Mouse (Mus musculus): ENCODE measurements around the gene Kcnb1. TPM values are rescaled to one million over a fixed set of nuclear protein-coding genes. Genes with fewer than 3 reads are reported as not detected.
A peak's percentile ranks its signal among the peaks of the same experiment; 100 is the strongest.

Kcnb1 gene
- polyA plus RNA-seq, 1 experiment from 2014 or later = 0.85 TPM

DNA sequence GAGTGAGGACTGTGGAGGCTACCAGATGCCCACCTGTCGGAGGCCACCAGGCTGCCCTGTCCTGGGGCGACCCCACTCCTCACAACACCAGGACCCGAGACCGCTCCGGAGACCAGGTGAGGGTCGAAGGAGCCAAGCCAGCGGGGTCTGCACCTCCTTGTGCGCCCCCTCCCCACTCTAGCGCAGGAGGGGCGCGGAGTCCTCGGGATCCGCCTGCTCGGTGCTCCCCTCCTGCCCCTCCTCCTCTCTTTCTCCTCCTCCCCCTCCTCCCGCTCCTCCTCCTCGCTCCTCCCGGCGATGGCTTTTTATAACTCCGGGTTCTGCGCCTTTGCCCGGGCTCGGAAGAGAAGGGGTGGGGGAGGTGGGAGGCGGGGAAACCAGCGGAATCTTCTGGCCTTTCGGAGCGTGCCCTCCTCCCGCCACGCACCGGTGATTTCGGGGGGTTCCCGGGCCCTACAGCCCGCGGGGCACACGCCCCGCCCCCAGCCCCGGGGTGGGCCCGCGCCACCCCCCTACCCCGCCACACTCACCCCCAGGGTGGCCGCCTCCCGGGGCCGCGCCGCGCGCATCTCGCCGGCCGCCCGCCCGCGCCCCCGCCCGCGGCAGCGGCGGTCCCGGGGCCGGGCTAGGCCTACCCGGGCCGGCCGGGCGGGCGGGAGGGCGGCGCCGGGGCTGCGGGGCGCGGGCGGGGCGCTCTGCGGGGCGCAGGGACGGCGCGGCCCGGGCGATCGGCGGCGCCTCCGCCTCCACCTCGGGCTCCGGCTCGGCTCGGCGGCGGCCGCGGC is 472 bp downstream of the Kcnb1 start:
- no peak; the same call in 1 of the 2 replicates for ATAC-seq (ENCODE audit: insufficient number of reproducible peaks, insufficient read depth, low FRiP score, low read depth)
- peak overlapping the region; percentile 88 for H3K4me2 ChIP-seq (ENCODE audit: low read length)
- peak overlapping the region; percentile 64 for H3K9ac ChIP-seq (ENCODE audit: low read length)
- no peaks in the 10 kb centered on the region for H3K36me3 ChIP-seq (ENCODE audit: control insufficient read depth, insufficient read depth, low read length)
- no peak overlapping the region for H3K27ac ChIP-seq (replicated peaks in 1 of 2; ENCODE audit: control insufficient read depth in 1 of 2, insufficient read depth in 1 of 2, low read depth in 2 of 2, low read length in 2 of 2)
- H3K4me1 ChIP-seq (ENCODE audit: control insufficient read depth in 2 of 2, insufficient read depth in 2 of 2, low read length in 2 of 2) = peaks cover 2 to 14% of the 10 kb centered on the region in 2 experiments; a peak in 3 of 4 replicates
- peaks cover 6% of the 10 kb centered on the region; the same call in 1 of the 2 replicates for H3K9me3 ChIP-seq (ENCODE audit: control insufficient read depth, low read length)
- H3K4me3 ChIP-seq (ENCODE audit: control insufficient read depth in 1 of 2, insufficient read depth in 1 of 2, low read depth in 1 of 2, low read length in 2 of 2) = peak overlapping the region; percentile 43 to 55
- H3K27me3 ChIP-seq (ENCODE audit: control insufficient read depth, insufficient read depth, low read length) = peaks cover 68% of the 10 kb centered on the region
- 2% methylated on average over 47 of the region's 91 CpGs for WGBS

DNA sequence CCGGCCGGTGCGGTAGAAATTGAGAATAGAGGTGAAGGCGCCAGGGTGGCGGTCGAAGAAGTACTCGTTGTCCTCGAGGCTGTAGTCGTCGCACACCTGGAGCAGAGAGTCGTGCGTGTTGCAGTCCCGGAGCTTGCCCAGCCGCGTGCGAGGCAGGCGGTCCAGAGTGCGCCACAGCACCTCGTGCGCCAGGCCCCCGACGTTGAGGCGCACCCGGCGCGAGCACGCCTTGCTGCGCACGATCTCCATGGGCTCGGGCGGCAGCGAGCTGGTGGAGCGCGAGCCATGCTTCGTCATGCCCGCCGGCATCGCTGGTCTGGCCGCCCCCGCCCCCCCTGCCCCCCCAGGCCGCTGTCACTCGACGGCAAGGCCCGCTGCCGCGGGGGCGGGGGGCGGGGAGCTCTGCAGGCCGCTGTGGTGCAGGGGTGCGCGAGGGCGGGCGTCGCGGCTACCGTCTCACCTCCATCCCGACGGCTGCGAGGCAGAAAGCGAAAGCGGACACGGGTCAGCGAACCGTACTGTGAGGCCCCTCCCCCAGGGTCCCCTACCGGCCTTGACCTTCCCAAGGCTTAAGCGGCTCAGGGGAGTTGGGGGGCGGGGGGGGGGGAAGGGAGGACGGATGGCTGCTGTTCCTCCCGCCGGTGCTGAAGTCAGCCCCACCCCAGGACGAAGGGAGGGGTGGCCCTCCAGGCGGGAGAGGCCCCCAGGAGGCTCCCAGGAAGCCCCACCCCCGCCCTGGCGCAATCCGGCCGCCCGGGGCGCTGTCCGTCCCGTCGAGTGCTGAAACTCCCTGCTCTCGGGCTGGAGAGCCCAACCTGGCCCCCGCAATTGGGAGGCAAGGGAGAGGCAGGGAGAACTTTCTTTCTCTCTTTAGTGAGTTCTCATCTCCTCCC is 1.4 kb downstream of the Kcnb1 start:
- WGBS = 10% methylated on average over 76 of the region's 83 CpGs
- peak; percentile 48; the same call in 1 of the 2 replicates for ATAC-seq (ENCODE audit: insufficient number of reproducible peaks, insufficient read depth, low FRiP score, low read depth)
- peaks cover 71% of the 10 kb centered on the region for H3K27me3 ChIP-seq (ENCODE audit: control insufficient read depth, insufficient read depth, low read length)
- H3K4me2 ChIP-seq (ENCODE audit: low read length) = peak overlapping the region; percentile 88
- H3K4me1 ChIP-seq (ENCODE audit: control insufficient read depth in 2 of 2, insufficient read depth in 2 of 2, low read length in 2 of 2) = peaks cover 2 to 14% of the 10 kb centered on the region in 2 experiments; a peak in 3 of 4 replicates
- H3K27ac ChIP-seq (replicated peaks in 1 of 2; ENCODE audit: control insufficient read depth in 1 of 2, insufficient read depth in 1 of 2, low read depth in 2 of 2, low read length in 2 of 2) = no peak overlapping the region
- H3K9ac ChIP-seq (ENCODE audit: low read length) = peak overlapping the region; percentile 31; the same call in 1 of the 2 replicates
- H3K9me3 ChIP-seq (ENCODE audit: control insufficient read depth, low read length) = no peaks in the 10 kb centered on the region
- H3K36me3 ChIP-seq (ENCODE audit: control insufficient read depth, insufficient read depth, low read length) = no peaks in the 10 kb centered on the region
- peak overlapping the region; percentile 41 to 55 for H3K4me3 ChIP-seq (ENCODE audit: control insufficient read depth in 1 of 2, insufficient read depth in 1 of 2, low read depth in 1 of 2, low read length in 2 of 2)

DNA sequence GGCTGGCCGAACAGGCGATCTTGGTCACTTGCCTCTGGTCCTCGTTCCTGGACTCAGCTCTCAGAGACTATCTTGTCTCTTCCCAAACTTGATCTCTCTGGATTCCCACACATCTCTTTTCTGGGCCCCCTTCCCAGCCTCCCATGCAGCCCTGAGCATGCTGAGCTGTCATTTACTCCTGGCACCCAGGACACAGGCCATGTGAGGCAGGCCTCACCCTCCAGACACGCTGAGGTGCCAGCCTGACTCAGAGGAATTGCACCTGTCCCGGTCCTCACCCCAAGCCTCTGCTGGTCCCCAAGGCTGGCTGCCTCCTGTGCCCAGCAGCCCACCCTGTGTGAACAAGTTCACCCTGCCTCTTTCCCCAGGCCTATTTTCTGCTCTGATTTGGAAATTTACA is 2.8 kb downstream of the Kcnb1 start:
- Histone ChIP-seq H3K36me3 (ENCODE audit: control insufficient read depth, insufficient read depth, low read length) (no peaks in the 10 kb centered on the region), H3K27me3 (ENCODE audit: control insufficient read depth, insufficient read depth, low read length) (peaks cover 68% of the 10 kb centered on the region), H3K4me2 (ENCODE audit: low read length) (no peak overlapping the region), H3K9me3 (ENCODE audit: control insufficient read depth, low read length) (no peaks in the 10 kb centered on the region), H3K4me1 (ENCODE audit: control insufficient read depth in 2 of 2, insufficient read depth in 2 of 2, low read length in 2 of 2) (peaks cover 2 to 14% of the 10 kb centered on the region in 2 experiments; a peak in 3 of 4 replicates), H3K27ac (replicated peaks in 1 of 2; ENCODE audit: control insufficient read depth in 1 of 2, insufficient read depth in 1 of 2, low read depth in 2 of 2, low read length in 2 of 2) (no peak overlapping the region), H3K4me3 (ENCODE audit: control insufficient read depth in 1 of 2, insufficient read depth in 1 of 2, low read depth in 1 of 2, low read length in 2 of 2) (no peak overlapping the region), H3K9ac (ENCODE audit: low read length) (no peak overlapping the region)
- no peak for ATAC-seq (ENCODE audit: insufficient number of reproducible peaks, insufficient read depth, low FRiP score, low read depth)
- WGBS = 64% methylated on average over 5 of the region's 5 CpGs

DNA sequence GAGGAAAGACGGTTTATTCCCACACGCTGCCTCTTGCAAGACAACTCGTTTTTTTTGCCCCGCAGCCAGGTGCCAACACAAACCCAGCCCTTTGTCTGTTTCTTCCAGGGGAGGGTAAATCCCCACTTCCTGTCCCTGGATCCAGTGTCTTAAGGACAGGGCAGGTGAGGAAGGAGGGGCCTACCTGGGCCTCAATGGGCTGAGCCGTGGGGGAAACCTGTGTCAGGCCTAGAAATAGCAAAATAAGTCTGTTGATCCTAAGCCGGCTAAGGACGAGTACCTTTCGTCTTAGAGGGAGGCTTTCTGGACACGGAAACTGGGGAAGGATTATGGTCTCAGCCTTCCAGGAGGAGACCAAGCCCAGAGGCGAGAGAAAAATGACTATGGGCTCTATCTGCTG is 3.4 kb downstream of the Kcnb1 start:
- Histone ChIP-seq H3K4me1 (ENCODE audit: control insufficient read depth in 2 of 2, insufficient read depth in 2 of 2, low read length in 2 of 2) (peaks cover 2 to 14% of the 10 kb centered on the region in 2 experiments; a peak in 3 of 4 replicates), H3K4me2 (ENCODE audit: low read length) (no peak overlapping the region), H3K4me3 (ENCODE audit: control insufficient read depth in 1 of 2, insufficient read depth in 1 of 2, low read depth in 1 of 2, low read length in 2 of 2) (no peak overlapping the region), H3K36me3 (ENCODE audit: control insufficient read depth, insufficient read depth, low read length) (no peaks in the 10 kb centered on the region), H3K27me3 (ENCODE audit: control insufficient read depth, insufficient read depth, low read length) (peaks cover 62% of the 10 kb centered on the region), H3K27ac (replicated peaks in 1 of 2; ENCODE audit: control insufficient read depth in 1 of 2, insufficient read depth in 1 of 2, low read depth in 2 of 2, low read length in 2 of 2) (no peak overlapping the region), H3K9ac (ENCODE audit: low read length) (no peak overlapping the region), H3K9me3 (ENCODE audit: control insufficient read depth, low read length) (no peaks in the 10 kb centered on the region)
- no peak for ATAC-seq (ENCODE audit: insufficient number of reproducible peaks, insufficient read depth, low FRiP score, low read depth)
- WGBS = 49% methylated on average over 10 of the region's 10 CpGs

DNA sequence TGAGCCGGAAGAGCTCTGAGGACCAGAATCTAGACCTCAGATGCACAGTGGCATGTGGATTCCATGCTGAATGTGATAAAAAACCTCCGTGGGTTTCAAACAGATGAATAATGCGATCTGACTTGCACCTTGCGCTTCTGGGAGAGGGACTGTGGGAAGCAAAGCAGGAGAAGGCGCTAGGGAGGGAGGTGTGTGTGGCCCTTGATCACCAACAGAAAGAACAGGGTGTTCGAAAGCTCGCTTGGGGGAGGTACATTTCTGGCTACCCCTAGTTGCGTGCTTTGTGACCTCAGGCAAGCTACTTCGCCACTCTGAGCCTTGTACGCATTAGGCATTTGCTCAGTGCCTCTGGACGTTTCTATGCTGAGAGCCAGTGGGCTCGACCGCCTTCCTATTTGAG is 4.0 kb downstream of the Kcnb1 start:
- H3K27ac ChIP-seq (replicated peaks in 1 of 2; ENCODE audit: control insufficient read depth in 1 of 2, insufficient read depth in 1 of 2, low read depth in 2 of 2, low read length in 2 of 2) = no peak overlapping the region
- H3K27me3 ChIP-seq (ENCODE audit: control insufficient read depth, insufficient read depth, low read length) = peaks cover 57% of the 10 kb centered on the region
- H3K4me2 ChIP-seq (ENCODE audit: low read length) = no peak overlapping the region
- ATAC-seq (ENCODE audit: insufficient number of reproducible peaks, insufficient read depth, low FRiP score, low read depth) = no peak
- no peaks in the 10 kb centered on the region for H3K9me3 ChIP-seq (ENCODE audit: control insufficient read depth, low read length)
- no peak overlapping the region for H3K4me3 ChIP-seq (ENCODE audit: control insufficient read depth in 1 of 2, insufficient read depth in 1 of 2, low read depth in 1 of 2, low read length in 2 of 2)
- H3K4me1 ChIP-seq (ENCODE audit: control insufficient read depth in 2 of 2, insufficient read depth in 2 of 2, low read length in 2 of 2) = peaks cover 2 to 14% of the 10 kb centered on the region in 2 experiments; a peak in 3 of 4 replicates
- no peaks in the 10 kb centered on the region for H3K36me3 ChIP-seq (ENCODE audit: control insufficient read depth, insufficient read depth, low read length)
- 56% methylated on average over 13 of the region's 13 CpGs for WGBS
- no peak overlapping the region for H3K9ac ChIP-seq (ENCODE audit: low read length)

DNA sequence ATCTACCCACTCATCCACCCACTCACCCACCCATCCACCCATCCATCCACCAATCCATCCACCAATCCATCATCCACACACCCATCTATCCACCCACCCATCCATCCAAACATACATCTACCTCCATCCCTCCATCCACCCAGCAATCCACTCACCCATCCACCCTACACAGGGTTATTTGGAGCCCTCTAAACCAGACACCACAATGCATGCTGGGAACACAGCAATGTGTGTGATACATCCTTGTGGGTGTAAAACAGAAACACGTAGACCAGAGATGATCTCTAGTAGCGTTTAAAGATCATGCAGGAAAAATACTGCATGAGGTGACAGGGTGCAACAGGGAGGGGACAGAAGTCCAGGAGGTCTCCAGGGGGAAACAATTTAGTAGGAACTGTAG is 4.5 kb downstream of the Kcnb1 start:
- Histone ChIP-seq H3K36me3 (ENCODE audit: control insufficient read depth, insufficient read depth, low read length) (no peaks in the 10 kb centered on the region), H3K27ac (replicated peaks in 1 of 2; ENCODE audit: control insufficient read depth in 1 of 2, insufficient read depth in 1 of 2, low read depth in 2 of 2, low read length in 2 of 2) (no peak overlapping the region), H3K27me3 (ENCODE audit: control insufficient read depth, insufficient read depth, low read length) (peaks cover 51% of the 10 kb centered on the region), H3K4me1 (ENCODE audit: control insufficient read depth in 2 of 2, insufficient read depth in 2 of 2, low read length in 2 of 2) (peaks cover 2 to 10% of the 10 kb centered on the region in 2 experiments; a peak in 3 of 4 replicates), H3K4me3 (ENCODE audit: control insufficient read depth in 1 of 2, insufficient read depth in 1 of 2, low read depth in 1 of 2, low read length in 2 of 2) (no peak overlapping the region), H3K9me3 (ENCODE audit: control insufficient read depth, low read length) (no peaks in the 10 kb centered on the region), H3K9ac (ENCODE audit: low read length) (no peak overlapping the region), H3K4me2 (ENCODE audit: low read length) (no peak overlapping the region)
- WGBS = 79% methylated on average over 2 of the region's 2 CpGs
- ATAC-seq (ENCODE audit: insufficient number of reproducible peaks, insufficient read depth, low FRiP score, low read depth) = no peak

DNA sequence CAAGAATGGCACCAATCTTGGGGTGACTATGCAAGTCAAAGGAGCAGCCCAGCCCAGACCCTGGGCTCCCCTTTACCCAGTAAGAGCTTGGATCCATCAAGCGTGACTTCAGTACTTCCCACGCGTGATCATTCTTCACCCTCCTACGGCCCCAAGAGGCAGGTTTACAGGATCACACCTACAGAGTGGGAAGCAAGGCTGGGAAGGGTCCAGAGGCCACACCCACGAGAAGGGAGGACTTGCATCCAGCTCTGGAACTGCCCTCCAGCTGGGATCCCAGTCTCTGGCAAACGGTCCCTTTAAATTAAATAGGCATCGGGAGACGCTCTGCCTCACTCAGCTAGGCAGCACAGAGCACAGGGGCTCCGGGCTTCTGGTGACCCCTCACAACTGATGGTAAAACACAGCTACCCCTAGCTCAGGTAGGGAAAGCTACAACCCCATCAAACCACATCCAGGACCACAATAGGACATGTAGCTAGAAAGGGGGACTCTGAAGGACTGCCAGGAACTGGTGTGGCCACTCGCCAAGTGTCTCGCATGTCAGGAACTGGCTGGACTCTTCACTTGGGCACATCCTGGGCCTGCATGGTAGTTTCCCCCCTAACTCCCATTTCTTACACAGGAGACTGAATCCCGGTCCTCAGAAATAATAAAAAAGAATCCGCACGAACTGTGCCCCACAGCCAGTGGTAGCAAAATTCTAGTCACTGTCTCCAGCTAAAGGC is 8.1 kb downstream of the Kcnb1 start:
- 78% methylated on average over 14 of the region's 14 CpGs for WGBS
- no peak overlapping the region for H3K9ac ChIP-seq (ENCODE audit: low read length)
- no peaks in the 10 kb centered on the region for H3K9me3 ChIP-seq (ENCODE audit: control insufficient read depth, low read length)
- no peak for ATAC-seq (ENCODE audit: insufficient number of reproducible peaks, insufficient read depth, low FRiP score, low read depth)
- H3K4me1 ChIP-seq (ENCODE audit: control insufficient read depth in 2 of 2, insufficient read depth in 2 of 2, low read length in 2 of 2) = no peaks in the 10 kb centered on the region
- no peak overlapping the region for H3K4me2 ChIP-seq (ENCODE audit: low read length)
- H3K36me3 ChIP-seq (ENCODE audit: control insufficient read depth, insufficient read depth, low read length) = no peaks in the 10 kb centered on the region
- peaks cover 23% of the 10 kb centered on the region for H3K27me3 ChIP-seq (ENCODE audit: control insufficient read depth, insufficient read depth, low read length)
- no peak overlapping the region for H3K27ac ChIP-seq (replicated peaks in 1 of 2; ENCODE audit: control insufficient read depth in 1 of 2, insufficient read depth in 1 of 2, low read depth in 2 of 2, low read length in 2 of 2)
- H3K4me3 ChIP-seq (ENCODE audit: control insufficient read depth in 1 of 2, insufficient read depth in 1 of 2, low read depth in 1 of 2, low read length in 2 of 2) = no peak overlapping the region
